Mouse (Mus musculus): Measurements from ENCODE around the gene Olfr459. TPM values are rescaled to one million over a fixed set of nuclear protein-coding genes. Genes with fewer than 3 reads are reported as not detected.

The Olfr459 gene
- polyA plus RNA-seq, 2 experiments = not detected

- Histone ChIP-seq H3K4me1 (ENCODE audit: control insufficient read depth, insufficient read depth, low read length) (no peaks in the 10 kb centered on the region), H3K36me3 (ENCODE audit: control insufficient read depth, insufficient read depth, low read length) (no peaks in the 10 kb centered on the region), H3K27me3 (ENCODE audit: control insufficient read depth, insufficient read depth, low read length) (no peaks in the 10 kb centered on the region), H3K4me2 (replicated peaks; ENCODE audit: low read depth, low read length, severe bottlenecking) (no peak overlapping the region), H3K9ac (ENCODE audit: low read depth, low read length, severe bottlenecking) (no peak overlapping the region), H3K9me3 (ENCODE audit: control insufficient read depth, low read length) (no peaks in the 10 kb centered on the region), H3K27ac (replicated peaks; ENCODE audit: low read depth, low read length) (no peak overlapping the region), H3K4me3 (replicated peaks; ENCODE audit: low read length) (no peak overlapping the region)
- no peak for ATAC-seq (ENCODE audit: low FRiP score, low read depth)
- WGBS = 82% methylated on average over 1 of the region's 1 CpGs
- no peak for DNase-seq (ENCODE audit: low spot score)
- no peak for TF ChIP-seq POLR2A (IDR thresholded peaks at IDR 0.05; ENCODE audit: borderline replicate concordance, extremely low read depth, insufficient read depth, insufficient read length)
Observed at GRCm38 (mm10) chr6:41762370-41762757, 12.6 kb downstream of the Olfr459 start.

GRCm38 (mm10) chr6:41761702-41762369 is 13.1 kb downstream of the Olfr459 start:
- ATAC-seq (ENCODE audit: low FRiP score, low read depth) = peak; percentile 62; the same call in 1 of the 2 replicates
- Histone ChIP-seq H3K4me2 (replicated peaks; ENCODE audit: low read depth, low read length, severe bottlenecking) (no peak overlapping the region), H3K9ac (ENCODE audit: low read depth, low read length, severe bottlenecking) (no peak overlapping the region), H3K27ac (replicated peaks; ENCODE audit: low read depth, low read length) (no peak overlapping the region), H3K4me3 (replicated peaks; ENCODE audit: low read length) (no peak overlapping the region), H3K4me1 (ENCODE audit: control insufficient read depth, insufficient read depth, low read length) (no peaks in the 10 kb centered on the region), H3K27me3 (ENCODE audit: control insufficient read depth, insufficient read depth, low read length) (no peaks in the 10 kb centered on the region), H3K9me3 (ENCODE audit: control insufficient read depth, low read length) (no peaks in the 10 kb centered on the region), H3K36me3 (ENCODE audit: control insufficient read depth, insufficient read depth, low read length) (no peaks in the 10 kb centered on the region)
- TF ChIP-seq POLR2A (IDR thresholded peaks at IDR 0.05; ENCODE audit: borderline replicate concordance, extremely low read depth, insufficient read depth, insufficient read length) = no peak
- 6% methylated on average over 1 of the region's 1 CpGs for WGBS
- DNase-seq (ENCODE audit: low spot score) = peak; percentile 68

- H3K9me3 ChIP-seq (ENCODE audit: control insufficient read depth, low read length) = no peaks in the 10 kb centered on the region
- H3K27me3 ChIP-seq (ENCODE audit: control insufficient read depth, insufficient read depth, low read length) = no peaks in the 10 kb centered on the region
- H3K27ac ChIP-seq (replicated peaks; ENCODE audit: low read depth, low read length) = no peak overlapping the region
- no peaks in the 10 kb centered on the region for H3K36me3 ChIP-seq (ENCODE audit: control insufficient read depth, insufficient read depth, low read length)
- H3K4me3 ChIP-seq (replicated peaks; ENCODE audit: low read length) = no peak overlapping the region
- 88% methylated on average over 2 of the region's 2 CpGs for whole genome bisulfite sequencing
- no peak overlapping the region for H3K9ac ChIP-seq (ENCODE audit: low read depth, low read length, severe bottlenecking)
- DNase-seq (ENCODE audit: low spot score) = no peak
- no peak overlapping the region for H3K4me2 ChIP-seq (replicated peaks; ENCODE audit: low read depth, low read length, severe bottlenecking)
- no peak for TF ChIP-seq POLR2A (IDR thresholded peaks at IDR 0.05; ENCODE audit: borderline replicate concordance, extremely low read depth, insufficient read depth, insufficient read length)
- ATAC-seq (ENCODE audit: low FRiP score, low read depth) = no peak
- no peaks in the 10 kb centered on the region for H3K4me1 ChIP-seq (ENCODE audit: control insufficient read depth, insufficient read depth, low read length)
Observed at GRCm38 (mm10) chr6:41759618-41760017, 15.4 kb downstream of the Olfr459 start.

GRCm38 (mm10) chr6:41758421-41758820 is 16.6 kb downstream of the Olfr459 start:
- Histone ChIP-seq H3K4me3 (replicated peaks; ENCODE audit: low read length) (no peak overlapping the region), H3K27ac (replicated peaks; ENCODE audit: low read depth, low read length) (no peak overlapping the region), H3K4me1 (ENCODE audit: control insufficient read depth, insufficient read depth, low read length) (no peaks in the 10 kb centered on the region), H3K36me3 (ENCODE audit: control insufficient read depth, insufficient read depth, low read length) (no peaks in the 10 kb centered on the region), H3K9me3 (ENCODE audit: control insufficient read depth, low read length) (no peaks in the 10 kb centered on the region), H3K4me2 (replicated peaks; ENCODE audit: low read depth, low read length, severe bottlenecking) (no peak overlapping the region), H3K9ac (ENCODE audit: low read depth, low read length, severe bottlenecking) (no peak overlapping the region), H3K27me3 (ENCODE audit: control insufficient read depth, insufficient read depth, low read length) (no peaks in the 10 kb centered on the region)
- ATAC-seq (ENCODE audit: low FRiP score, low read depth) (no peak), DNase-seq (ENCODE audit: low spot score) (no peak)
- 80% methylated on average over 1 of the region's 1 CpGs for WGBS
- TF ChIP-seq POLR2A (IDR thresholded peaks at IDR 0.05; ENCODE audit: borderline replicate concordance, extremely low read depth, insufficient read depth, insufficient read length) = no peak

GRCm38 (mm10) chr6:41757199-41757598 is 17.8 kb downstream of the Olfr459 start:
- H3K9me3 ChIP-seq (ENCODE audit: control insufficient read depth, low read length) = no peaks in the 10 kb centered on the region
- no peak overlapping the region for H3K27ac ChIP-seq (replicated peaks; ENCODE audit: low read depth, low read length)
- no peak for ATAC-seq (ENCODE audit: low FRiP score, low read depth)
- TF ChIP-seq POLR2A (IDR thresholded peaks at IDR 0.05; ENCODE audit: borderline replicate concordance, extremely low read depth, insufficient read depth, insufficient read length) = no peak
- H3K4me2 ChIP-seq (replicated peaks; ENCODE audit: low read depth, low read length, severe bottlenecking) = no peak overlapping the region
- H3K27me3 ChIP-seq (ENCODE audit: control insufficient read depth, insufficient read depth, low read length) = no peaks in the 10 kb centered on the region
- H3K4me1 ChIP-seq (ENCODE audit: control insufficient read depth, insufficient read depth, low read length) = no peaks in the 10 kb centered on the region
- DNase-seq (ENCODE audit: low spot score) = no peak
- H3K36me3 ChIP-seq (ENCODE audit: control insufficient read depth, insufficient read depth, low read length) = no peaks in the 10 kb centered on the region
- 74% methylated on average over 3 of the region's 3 CpGs for WGBS
- no peak overlapping the region for H3K9ac ChIP-seq (ENCODE audit: low read depth, low read length, severe bottlenecking)
- no peak overlapping the region for H3K4me3 ChIP-seq (replicated peaks; ENCODE audit: low read length)

All from limb, embryonic 14.5 days (tissue).